Mouse (Mus musculus): ENCODE results near the gene Traf2. TPM values are rescaled to one million over a fixed set of nuclear protein-coding genes. Genes with fewer than 3 reads are reported as not detected.

The Traf2 gene
- 20.3 and 26.7 TPM in 2 replicates for total RNA-seq (2023)

GRCm38 (mm10) chr2:25546811-25547491, at the start of gene Traf2:
TSS of gene Traf2 (minus strand) at chr2:25546940.

GRCm38 (mm10) chr2:25581294-25581864, 34.6 kb upstream of the Traf2 start, which contains the start of gene Ajm1:
TSS of gene Ajm1 (minus strand) at chr2:25581757.

GRCm38 (mm10) chr2:25574579-25575431, 28.1 kb upstream of the Traf2 start, which contains the start of the genes Mamdc4 and Phpt1:
TSS of gene Mamdc4 (minus strand) at chr2:25574845.
TSS of gene Phpt1 (minus strand) at chr2:25575224.

DNA sequence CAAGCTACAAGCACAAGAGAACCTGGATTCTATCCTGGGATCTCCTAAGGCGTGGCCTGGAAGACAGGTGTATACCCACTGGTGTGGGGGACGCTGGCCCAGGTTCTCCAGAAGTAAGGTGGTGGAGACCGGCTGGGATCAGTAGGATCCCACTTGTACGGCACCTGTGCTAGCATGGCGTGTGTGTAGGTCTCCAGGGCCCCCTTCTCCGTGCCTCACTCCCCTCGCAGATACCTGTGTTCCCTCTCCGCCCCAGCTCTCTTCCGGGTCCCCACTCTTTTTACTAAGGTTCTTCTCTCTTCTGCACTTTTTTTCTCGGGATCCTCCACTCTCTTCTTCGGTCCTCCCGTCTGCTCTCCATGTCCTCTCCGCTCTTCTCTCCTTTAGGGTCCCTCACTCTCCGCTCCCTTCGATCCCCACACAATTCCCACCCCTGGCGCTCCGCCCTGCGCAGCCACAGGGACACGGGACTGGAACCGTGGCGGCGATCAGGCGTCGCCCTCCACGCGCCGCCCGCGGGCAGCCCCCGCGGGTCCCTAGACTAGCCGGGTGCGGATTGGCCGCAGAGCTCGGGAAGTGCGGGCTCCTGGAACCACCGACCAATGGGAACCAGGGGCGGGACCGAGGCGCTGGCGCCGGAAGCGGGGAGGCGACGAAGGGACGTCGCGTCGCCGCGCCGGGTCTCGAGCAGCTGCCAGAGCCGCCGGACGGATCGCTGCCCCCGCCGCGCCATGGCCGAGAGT, 10.7 kb upstream of the Traf2 start, which contains the start of gene Edf1:
Gene Edf1 (plus strand): TSS at position 627 of the 743 bp plus-strand sequence.

GRCm38 (mm10) chr2:25501593-25502486, 44.9 kb downstream of the Traf2 start, which contains the start of gene C8g:
TSS of gene C8g (minus strand) at chr2:25501719.

GRCm38 (mm10) chr2:25500576-25501405, 45.9 kb downstream of the Traf2 start, which contains the start of gene Fbxw5:
TSS of gene Fbxw5 (plus strand) at chr2:25500750.

DNA sequence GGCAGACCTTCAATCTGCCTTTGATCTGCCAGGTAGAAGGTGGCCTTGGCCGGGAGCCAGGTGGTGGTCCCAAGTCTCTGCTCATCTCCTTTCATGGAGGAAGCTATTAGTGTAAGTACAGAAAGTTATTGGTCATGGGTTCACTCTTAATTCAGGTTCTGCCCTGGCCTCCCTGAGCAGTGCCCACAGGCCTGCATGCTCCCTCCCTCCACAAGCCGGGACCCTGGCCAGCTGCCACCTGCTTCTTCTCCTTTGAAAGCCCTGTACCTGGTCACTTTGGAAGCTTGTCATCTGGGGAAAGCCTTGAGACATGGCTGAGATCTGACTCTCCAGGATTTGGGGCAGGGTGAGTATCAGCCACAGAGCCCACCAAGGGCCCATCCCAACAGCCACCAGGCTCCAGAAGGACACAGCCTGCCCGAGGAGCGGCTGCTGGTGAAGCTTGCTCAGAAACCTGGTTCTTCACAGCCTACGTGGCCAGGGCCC, 53.2 kb downstream of the Traf2 start, which contains the start of gene Lcn12:
Gene Lcn12 (minus strand): TSS at position 436 of the 486 bp plus-strand sequence.

GRCm38 (mm10) chr2:25469969-25470368, 76.8 kb downstream of the Traf2 start, which contains the start of gene Ptgds:
TSS of gene Ptgds (minus strand) at chr2:25470046.

Other genes with a start within 250 kb of the Traf2 start
- not detected in 2 replicates for gene Grin1, start 227.8 kb downstream of the Traf2 start, total RNA-seq (2023)
- gene Man1b1, start 214.6 kb downstream of the Traf2 start, total RNA-seq (2023) = 30.4 and 42.8 TPM in 2 replicates
- 13.5 and 19.6 TPM in 2 replicates for gene Dpp7, start 190.6 kb downstream of the Traf2 start, total RNA-seq (2023)
- gene Uap1l1, start 181.3 kb downstream of the Traf2 start, total RNA-seq (2023) = 24.2 and 29.5 TPM in 2 replicates
- 8.6 and 10.6 TPM in 2 replicates for gene Sapcd2, start 174.6 kb downstream of the Traf2 start, total RNA-seq (2023)
- not detected in 2 replicates for gene Entpd2, start 151.1 kb downstream of the Traf2 start, total RNA-seq (2023)
- gene Npdc1, start 147.6 kb downstream of the Traf2 start, total RNA-seq (2023) = not detected in 2 replicates
- gene Fut7, start 123.7 kb downstream of the Traf2 start, total RNA-seq (2023) = 10.7 and 13.7 TPM in 2 replicates
- gene Abca2, start 118.2 kb downstream of the Traf2 start, total RNA-seq (2023) = 19.6 and 21.3 TPM in 2 replicates
- gene Clic3, start 90.1 kb downstream of the Traf2 start, total RNA-seq (2023) = not detected in 2 replicates
- gene Paxx, start 85.8 kb downstream of the Traf2 start, total RNA-seq (2023) = 43.8 and 56.9 TPM in 2 replicates
- gene Ptgds, start 76.9 kb downstream of the Traf2 start, total RNA-seq (2023) = not detected in 2 replicates
- not detected in 2 replicates for gene Lcn12, start 53.0 kb downstream of the Traf2 start, total RNA-seq (2023)
- 25.8 and 26.4 TPM in 2 replicates for gene Fbxw5, start 46.2 kb downstream of the Traf2 start, total RNA-seq (2023)
- gene C8g, start 45.2 kb downstream of the Traf2 start, total RNA-seq (2023) = 1.2 TPM in 1 of 2 replicates, not detected in the other
- gene Edf1, start 10.9 kb upstream of the Traf2 start, total RNA-seq (2023) = 56.8 and 74.8 TPM in 2 replicates
- gene Mamdc4, start 27.9 kb upstream of the Traf2 start, total RNA-seq (2023) = 0.11 and 0.13 TPM in 2 replicates
- gene Phpt1, start 28.3 kb upstream of the Traf2 start, total RNA-seq (2023) = 5.6 and 6.0 TPM in 2 replicates
- gene Ajm1, start 34.8 kb upstream of the Traf2 start, total RNA-seq (2023) = 1.6 TPM in 1 of 2 replicates, not detected in the other
- 38.3 and 38.7 TPM in 2 replicates for gene Rabl6, start 61.6 kb upstream of the Traf2 start, total RNA-seq (2023)
- not detected in 2 replicates for gene Ccdc183, start 70.7 kb upstream of the Traf2 start, total RNA-seq (2023)
- gene Tmem141, start 75.1 kb upstream of the Traf2 start, total RNA-seq (2023) = 1.6 and 3.9 TPM in 2 replicates
- gene Fcna, start 81.1 kb upstream of the Traf2 start, total RNA-seq (2023) = 0.29 TPM in 1 of 2 replicates, not detected in the other
- gene Lcn8, start 106.2 kb upstream of the Traf2 start, total RNA-seq (2023) = not detected in 2 replicates
- gene Lcn5, start 111.0 kb upstream of the Traf2 start, total RNA-seq (2023) = not detected in 2 replicates
- not detected in 2 replicates for gene Lcn6, start 129.8 kb upstream of the Traf2 start, total RNA-seq (2023)
- not detected in 2 replicates for gene Lcn10, start 135.8 kb upstream of the Traf2 start, total RNA-seq (2023)
- gene Obp2a, start 153.1 kb upstream of the Traf2 start, total RNA-seq (2023) = not detected in 2 replicates
- 3.0 and 5.2 TPM in 2 replicates for gene Bmyc, start 159.8 kb upstream of the Traf2 start, total RNA-seq (2023)
- gene Obp2b, start 190.1 kb upstream of the Traf2 start, total RNA-seq (2023) = not detected in 2 replicates
- gene Lcn3, start 218.6 kb upstream of the Traf2 start, total RNA-seq (2023) = not detected in 2 replicates
- not detected in 2 replicates for gene Lcn11, start 230.1 kb upstream of the Traf2 start, total RNA-seq (2023)
- gene Gm13539, start 235.3 kb upstream of the Traf2 start, total RNA-seq (2023) = not detected in 2 replicates

All from neutrophil, adult 65 days (primary cell).